Mouse (Mus musculus): ENCODE results near the gene Atp1a1. TPM values are rescaled to one million over a fixed set of nuclear protein-coding genes. Genes with fewer than 3 reads are reported as not detected.
A peak's percentile ranks its signal among the peaks of the same experiment; 100 is the strongest.

Gene Atp1a1
- 77.2 and 88.7 TPM in 2 replicates for polyA plus RNA-seq (2015; fragmentation: Nextera tagmentation; extraction: Ambion mirVana)

DNA sequence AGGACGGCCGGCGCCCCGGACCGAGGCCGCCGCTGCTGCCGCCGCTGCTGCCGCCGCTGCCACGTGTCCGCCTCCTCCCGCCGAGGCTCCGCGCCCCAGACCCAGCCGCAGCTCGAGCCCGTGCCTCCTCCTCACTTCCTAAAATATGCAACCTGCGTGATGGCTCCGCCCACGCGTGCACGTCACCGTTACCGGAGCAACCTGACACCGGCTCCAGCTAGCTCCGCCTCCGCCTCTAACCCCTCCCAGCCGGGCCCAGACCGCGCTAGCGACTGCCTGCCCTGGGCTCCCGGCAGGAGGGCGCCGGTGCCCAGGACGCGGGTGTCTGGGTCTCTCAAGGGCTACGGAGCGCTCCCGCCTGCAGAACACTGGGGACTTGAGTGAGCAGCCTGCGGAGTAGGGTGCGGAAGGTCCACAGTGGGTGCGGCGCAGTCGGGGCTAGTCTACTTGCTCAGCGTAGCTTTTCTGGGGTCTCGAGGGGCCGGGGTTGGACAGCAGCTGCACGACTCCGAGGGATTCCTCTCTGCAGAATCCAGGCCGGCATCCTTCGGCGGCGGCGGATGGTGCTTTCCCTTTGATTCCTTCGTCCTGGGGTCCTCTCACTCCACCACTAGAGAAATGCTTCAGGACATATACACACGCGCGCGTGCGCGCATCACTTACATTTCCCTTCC lies at the start of gene Atp1a1:
Gene Atp1a1, minus strand, starts transcription at position 135 of the 674 bp plus-strand sequence.
- Histone ChIP-seq H3K27ac (replicated peaks) (peak within 1 kb of the TSS; percentile 95), H3K36me3 (no peaks in the 10 kb centered on the region), H3K27me3 (replicated peaks) (no peaks in the 10 kb centered on the region), H3K9ac (replicated peaks) (peak within 1 kb of the TSS; percentile 90), H3K4me1 (peaks cover 52% of the 10 kb centered on the region), H3K4me3 (replicated peaks) (peak within 1 kb of the TSS; percentile 83), H3K9me3 (replicated peaks) (no peaks in the 10 kb centered on the region), H3K4me2 (peak within 1 kb of the TSS; percentile 71)
- peak; percentile 97 for ATAC-seq (ENCODE audit: low FRiP score)
- WGBS, result under 1% methylated on average over 55 of the region's 64 CpGs

DNA sequence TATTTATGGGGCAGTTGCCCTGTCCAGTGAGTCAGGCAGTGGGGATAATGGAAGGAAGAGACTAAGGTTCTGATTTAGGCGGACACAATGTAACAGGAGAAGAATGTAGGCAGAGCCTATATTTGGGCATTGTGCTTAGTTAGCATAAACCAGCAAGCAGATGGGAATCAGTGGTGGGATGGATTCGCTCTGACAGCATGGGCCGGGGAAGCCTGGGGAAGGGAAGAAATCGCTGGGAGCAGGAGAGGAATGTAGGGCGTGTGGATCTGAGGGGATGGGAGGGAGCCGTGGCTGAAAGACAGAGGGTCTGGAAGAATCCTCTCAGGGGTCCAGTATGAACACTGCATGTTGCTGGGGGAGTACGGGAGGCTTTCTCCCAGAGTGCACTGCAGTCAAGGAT lies 49.0 kb upstream of the Atp1a1 start:
- Histone ChIP-seq H3K4me2 (no peak overlapping the region), H3K27me3 (replicated peaks) (no peaks in the 10 kb centered on the region), H3K27ac (replicated peaks) (peak overlapping the region; percentile 43; the same call in 1 of the 2 replicates), H3K9ac (replicated peaks) (no peak overlapping the region), H3K4me3 (replicated peaks) (no peak overlapping the region), H3K4me1 (peaks cover 8% of the 10 kb centered on the region), H3K9me3 (replicated peaks) (no peaks in the 10 kb centered on the region), H3K36me3 (no peaks in the 10 kb centered on the region)
- 34% methylated on average over 7 of the region's 7 CpGs for WGBS
- ATAC-seq (ENCODE audit: low FRiP score), result no peak

DNA sequence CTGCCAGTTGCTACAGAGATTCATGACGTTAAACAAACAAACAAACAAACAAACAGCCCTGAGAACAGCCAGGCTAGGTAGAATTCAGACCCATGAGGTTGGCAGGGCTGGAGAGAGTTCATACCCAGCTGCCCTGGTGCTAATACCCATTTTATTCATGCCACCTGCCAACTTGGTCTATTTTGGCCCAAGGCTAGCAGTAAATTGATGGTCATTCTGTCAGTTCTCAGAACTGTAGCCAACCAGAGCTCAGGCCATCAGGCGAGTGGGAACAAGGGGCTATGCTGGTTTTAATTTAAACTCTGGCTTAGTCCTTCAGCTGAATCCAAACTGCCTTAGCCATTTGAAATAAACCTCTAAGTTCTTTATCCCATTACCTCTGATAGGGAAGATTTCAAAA lies 48.5 kb upstream of the Atp1a1 start:
- H3K4me2 ChIP-seq, result no peak overlapping the region
- no peaks in the 10 kb centered on the region for H3K27me3 ChIP-seq (replicated peaks)
- peaks cover 8% of the 10 kb centered on the region for H3K4me1 ChIP-seq
- ATAC-seq (ENCODE audit: low FRiP score), result no peak
- no peak overlapping the region for H3K4me3 ChIP-seq (replicated peaks)
- WGBS, result 42% methylated on average over 2 of the region's 2 CpGs
- H3K9ac ChIP-seq (replicated peaks), result no peak overlapping the region
- H3K27ac ChIP-seq (replicated peaks), result no peak overlapping the region
- H3K36me3 ChIP-seq, result no peaks in the 10 kb centered on the region
- H3K9me3 ChIP-seq (replicated peaks), result no peaks in the 10 kb centered on the region

DNA sequence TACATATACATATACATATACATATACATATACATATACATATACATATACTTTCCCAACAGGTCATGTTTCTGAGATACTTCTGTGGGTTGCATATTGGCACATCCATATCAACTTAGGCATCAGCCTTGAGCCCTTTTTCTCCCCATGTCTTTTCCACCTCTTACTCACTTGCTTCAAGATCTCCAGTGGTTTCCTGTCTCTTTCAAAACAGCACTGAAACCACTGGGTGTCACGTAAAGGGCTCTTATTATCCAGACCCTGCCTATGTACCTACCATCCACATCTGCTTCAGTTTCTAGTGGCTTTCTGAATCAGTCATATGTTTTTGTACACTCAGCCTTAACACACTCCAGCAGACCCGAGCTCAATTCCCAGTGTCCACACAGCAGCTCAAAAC lies 45.8 kb upstream of the Atp1a1 start:
- H3K4me2 ChIP-seq, result no peak overlapping the region
- no peak overlapping the region for H3K4me3 ChIP-seq (replicated peaks)
- ATAC-seq (ENCODE audit: low FRiP score), result no peak
- H3K4me1 ChIP-seq, result peaks cover 8% of the 10 kb centered on the region
- no peak overlapping the region for H3K9ac ChIP-seq (replicated peaks)
- H3K27ac ChIP-seq (replicated peaks), result no peak overlapping the region
- H3K9me3 ChIP-seq (replicated peaks), result no peaks in the 10 kb centered on the region
- 90% methylated on average over 2 of the region's 2 CpGs for WGBS
- no peaks in the 10 kb centered on the region for H3K36me3 ChIP-seq
- no peaks in the 10 kb centered on the region for H3K27me3 ChIP-seq (replicated peaks)

DNA sequence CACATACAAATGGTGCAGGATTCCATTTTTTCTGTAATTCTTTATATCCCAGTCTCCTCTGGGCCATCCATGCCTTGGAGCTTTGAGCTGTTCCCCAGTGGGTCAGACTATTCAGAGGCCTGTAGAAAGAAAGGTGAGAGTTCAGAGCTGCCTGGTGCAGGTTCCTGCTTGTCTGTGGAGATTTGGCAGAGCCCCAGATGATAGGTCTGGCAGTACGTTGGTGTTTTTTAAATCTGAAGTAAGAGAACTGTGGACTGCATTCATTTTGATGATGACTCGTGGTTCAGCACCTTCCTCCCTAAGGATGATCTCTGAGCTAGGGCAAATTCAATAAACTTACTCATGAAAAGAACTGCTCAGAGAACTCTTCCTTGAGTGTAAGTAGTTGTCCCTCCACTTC lies 44.8 kb upstream of the Atp1a1 start:
- Histone ChIP-seq H3K36me3 (no peaks in the 10 kb centered on the region), H3K4me3 (replicated peaks) (no peak overlapping the region), H3K4me2 (no peak overlapping the region), H3K4me1 (peaks cover 8% of the 10 kb centered on the region), H3K27ac (replicated peaks) (no peak overlapping the region), H3K9me3 (replicated peaks) (no peaks in the 10 kb centered on the region), H3K9ac (replicated peaks) (no peak overlapping the region), H3K27me3 (replicated peaks) (no peaks in the 10 kb centered on the region)
- WGBS, result 67% methylated on average over 2 of the region's 2 CpGs
- no peak for ATAC-seq (ENCODE audit: low FRiP score)

DNA sequence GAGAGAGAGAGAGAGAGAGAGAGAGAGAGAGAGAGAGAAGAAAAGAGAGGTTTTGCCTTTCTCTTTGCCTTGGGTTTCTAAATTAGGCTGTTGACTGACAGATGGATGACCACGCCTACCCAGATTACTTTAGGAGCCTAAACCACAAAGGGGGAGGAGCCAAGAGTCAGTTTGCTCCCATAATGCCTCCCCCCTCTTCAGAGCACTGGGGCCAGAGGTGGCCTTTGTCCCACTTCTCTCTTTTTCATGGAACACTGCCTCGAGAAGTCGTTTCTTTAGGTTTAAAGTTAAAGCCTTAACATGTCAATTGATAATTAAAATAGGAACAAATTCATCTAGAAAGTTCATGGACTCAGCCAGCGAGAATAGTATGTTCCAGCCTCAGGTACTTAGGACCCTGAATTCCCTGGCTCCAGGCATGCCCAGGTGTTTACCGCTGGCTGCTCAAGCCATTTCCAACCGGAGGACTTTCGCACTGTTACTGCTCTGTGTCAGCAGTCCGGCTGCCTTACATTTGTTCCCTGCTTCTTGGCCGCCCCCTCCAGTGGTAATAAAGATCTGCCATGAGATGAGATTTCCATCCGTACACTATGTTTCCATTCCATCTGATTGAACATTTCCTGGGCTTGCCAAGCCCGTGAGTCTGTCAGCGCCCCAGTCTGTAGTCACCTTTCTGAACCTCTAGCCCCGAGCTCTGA lies 43.8 kb upstream of the Atp1a1 start:
- H3K27ac ChIP-seq (replicated peaks), result no peak overlapping the region
- peaks cover 3% of the 10 kb centered on the region; the same call in 1 of the 2 replicates for H3K4me1 ChIP-seq
- H3K27me3 ChIP-seq (replicated peaks), result no peaks in the 10 kb centered on the region
- H3K4me3 ChIP-seq (replicated peaks), result no peak overlapping the region
- ATAC-seq (ENCODE audit: low FRiP score), result no peak
- no peak overlapping the region for H3K9ac ChIP-seq (replicated peaks)
- no peaks in the 10 kb centered on the region for H3K36me3 ChIP-seq
- no peak overlapping the region for H3K4me2 ChIP-seq
- whole genome bisulfite sequencing, result 72% methylated on average over 13 of the region's 13 CpGs
- H3K9me3 ChIP-seq (replicated peaks), result no peaks in the 10 kb centered on the region

DNA sequence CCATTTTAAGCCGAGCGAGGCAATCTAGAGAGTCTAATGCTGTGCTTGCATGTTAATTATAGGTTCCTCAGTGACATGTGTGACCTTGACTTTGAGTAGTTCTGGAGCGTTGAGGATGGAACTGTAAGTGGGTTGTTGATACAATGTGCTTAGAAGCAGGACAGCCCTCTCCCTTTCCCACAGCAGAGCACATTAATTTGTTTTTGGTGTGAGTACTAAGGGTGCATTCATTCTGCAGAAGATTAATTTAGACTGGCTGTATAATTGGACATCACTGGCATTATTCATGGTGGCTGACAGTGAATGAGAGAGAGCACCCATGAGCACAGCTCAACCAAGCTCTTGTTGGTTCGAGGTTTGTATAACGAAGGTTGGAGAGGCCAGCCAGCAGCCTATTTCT lies 42.3 kb upstream of the Atp1a1 start:
- H3K27me3 ChIP-seq (replicated peaks), result no peaks in the 10 kb centered on the region
- peaks cover 3% of the 10 kb centered on the region; the same call in 1 of the 2 replicates for H3K4me1 ChIP-seq
- H3K4me3 ChIP-seq (replicated peaks), result no peak overlapping the region
- H3K4me2 ChIP-seq, result no peak overlapping the region
- no peak for ATAC-seq (ENCODE audit: low FRiP score)
- no peaks in the 10 kb centered on the region for H3K9me3 ChIP-seq (replicated peaks)
- 58% methylated on average over 5 of the region's 5 CpGs for WGBS
- no peaks in the 10 kb centered on the region for H3K36me3 ChIP-seq
- H3K9ac ChIP-seq (replicated peaks), result no peak overlapping the region
- H3K27ac ChIP-seq (replicated peaks), result no peak overlapping the region

DNA sequence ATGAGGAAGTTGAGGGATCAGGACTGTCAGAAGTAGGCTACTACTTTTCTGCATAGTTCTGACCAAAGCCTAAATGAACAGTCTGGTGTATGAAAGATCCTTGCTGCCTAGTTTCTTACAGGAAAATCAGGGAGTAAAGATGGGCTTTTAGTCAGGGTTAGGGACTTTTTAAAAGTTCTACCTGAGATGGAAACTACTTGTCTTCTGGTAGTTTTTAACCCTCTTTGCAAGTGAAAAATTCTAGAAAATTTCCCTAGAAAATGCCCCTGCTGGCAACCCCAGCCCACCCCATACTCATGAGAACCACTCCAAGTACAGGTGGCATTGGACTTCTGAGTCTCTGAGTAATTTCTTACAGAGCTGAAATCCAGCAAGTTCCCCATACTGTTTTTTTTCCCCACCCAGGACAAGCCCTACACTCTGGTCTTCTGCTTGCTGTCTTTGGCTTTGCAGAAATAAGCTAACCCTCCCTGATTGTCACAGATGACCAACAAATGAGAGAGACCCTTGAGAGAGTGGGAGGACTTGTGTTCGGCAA lies 41.2 kb upstream of the Atp1a1 start:
- no peaks in the 10 kb centered on the region for H3K9me3 ChIP-seq (replicated peaks)
- no peaks in the 10 kb centered on the region for H3K27me3 ChIP-seq (replicated peaks)
- H3K4me2 ChIP-seq, result no peak overlapping the region
- H3K4me3 ChIP-seq (replicated peaks), result no peak overlapping the region
- H3K36me3 ChIP-seq, result no peaks in the 10 kb centered on the region
- 84% methylated on average over 1 of the region's 1 CpGs for WGBS
- no peak for ATAC-seq (ENCODE audit: low FRiP score)
- H3K27ac ChIP-seq (replicated peaks), result no peak overlapping the region
- no peak overlapping the region for H3K9ac ChIP-seq (replicated peaks)
- peaks cover 3% of the 10 kb centered on the region; the same call in 1 of the 2 replicates for H3K4me1 ChIP-seq

DNA sequence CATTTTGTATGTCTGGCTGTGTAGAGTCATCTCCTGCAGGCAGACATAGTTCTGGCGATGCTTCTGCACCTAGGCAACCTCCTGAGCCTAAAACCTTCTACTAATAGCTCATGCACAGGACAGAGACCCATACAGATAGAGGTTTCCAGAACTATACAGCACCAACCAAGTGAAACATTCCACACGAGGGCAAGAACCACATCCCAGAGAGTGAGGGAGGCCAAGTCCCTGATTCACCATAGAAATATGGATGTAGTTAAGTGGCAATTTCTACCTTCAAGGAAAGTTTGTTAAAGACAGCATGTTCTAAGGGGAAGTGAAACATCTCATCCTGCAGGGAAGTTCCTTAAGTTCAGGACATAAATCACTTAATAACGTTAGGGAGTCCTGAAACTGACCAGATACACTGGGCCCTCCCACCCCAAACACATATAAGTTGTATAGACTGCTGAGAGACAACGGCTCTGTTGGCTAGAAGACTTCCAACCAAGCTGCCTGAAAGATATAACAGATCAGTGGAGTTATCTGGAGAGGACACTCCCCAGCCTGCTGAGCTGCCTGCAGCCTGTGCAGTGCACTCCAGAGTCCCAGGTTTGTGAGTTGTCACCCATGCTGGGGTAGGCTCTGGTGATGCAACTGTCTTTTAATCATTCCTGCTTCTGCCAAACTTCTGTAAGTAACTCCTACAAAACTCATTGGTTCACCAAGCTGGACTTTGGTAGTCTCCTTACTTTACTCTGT lies 39.7 kb upstream of the Atp1a1 start:
- no peak overlapping the region for H3K27ac ChIP-seq (replicated peaks)
- 80% methylated on average over 4 of the region's 4 CpGs for whole genome bisulfite sequencing
- H3K9me3 ChIP-seq (replicated peaks), result no peaks in the 10 kb centered on the region
- H3K36me3 ChIP-seq, result no peaks in the 10 kb centered on the region
- no peaks in the 10 kb centered on the region for H3K27me3 ChIP-seq (replicated peaks)
- H3K4me3 ChIP-seq (replicated peaks), result no peak overlapping the region
- H3K4me1 ChIP-seq, result peaks cover 3% of the 10 kb centered on the region; the same call in 1 of the 2 replicates
- no peak overlapping the region for H3K9ac ChIP-seq (replicated peaks)
- no peak for ATAC-seq (ENCODE audit: low FRiP score)
- no peak overlapping the region for H3K4me2 ChIP-seq

DNA sequence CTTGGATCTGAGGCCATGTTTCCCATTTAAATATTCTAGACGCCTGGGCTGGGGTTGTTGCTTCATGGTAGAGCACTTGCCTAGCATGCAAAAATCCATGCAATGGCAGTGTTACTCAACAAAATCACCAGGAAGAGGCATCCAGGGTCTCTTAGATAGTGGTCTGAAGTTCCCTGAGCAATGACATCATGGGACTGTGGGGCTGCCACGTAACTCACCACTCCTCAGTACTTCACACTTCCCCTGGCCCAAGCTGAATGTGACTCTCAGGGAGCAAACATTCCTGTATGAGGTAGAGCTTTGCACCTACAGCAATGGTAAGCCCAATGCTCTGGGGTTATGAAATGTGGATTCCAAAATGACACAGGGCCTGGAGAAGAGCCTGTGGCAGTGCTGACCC lies 38.8 kb upstream of the Atp1a1 start:
- Histone ChIP-seq H3K36me3 (no peaks in the 10 kb centered on the region), H3K27me3 (replicated peaks) (no peaks in the 10 kb centered on the region), H3K4me1 (peaks cover 3% of the 10 kb centered on the region; the same call in 1 of the 2 replicates), H3K9ac (replicated peaks) (no peak overlapping the region), H3K4me2 (no peak overlapping the region), H3K4me3 (replicated peaks) (no peak overlapping the region), H3K27ac (replicated peaks) (no peak overlapping the region), H3K9me3 (replicated peaks) (no peaks in the 10 kb centered on the region)
- ATAC-seq (ENCODE audit: low FRiP score), result no peak
- 90% methylated on average over 2 of the region's 2 CpGs for WGBS

DNA sequence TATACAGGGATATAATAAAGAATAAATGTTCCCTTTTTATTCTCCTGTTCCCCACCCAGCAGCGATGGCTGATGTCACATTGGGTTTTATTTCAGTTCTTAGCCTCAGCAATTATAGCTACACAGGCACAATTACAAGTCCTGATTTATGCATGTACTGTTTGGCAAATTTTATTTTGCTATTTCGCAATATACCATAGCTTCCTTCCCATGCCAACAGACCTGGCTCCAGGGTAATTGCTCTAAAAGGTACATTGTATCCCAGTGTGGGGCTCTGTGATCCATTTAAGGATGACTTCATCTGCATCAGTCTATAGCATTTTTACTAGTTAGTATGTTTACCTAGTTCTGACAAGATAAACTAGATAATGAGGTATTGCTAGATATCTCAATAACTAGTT lies 33.7 kb upstream of the Atp1a1 start:
- Histone ChIP-seq H3K36me3 (no peaks in the 10 kb centered on the region), H3K27me3 (replicated peaks) (no peaks in the 10 kb centered on the region), H3K4me3 (replicated peaks) (no peak overlapping the region), H3K4me2 (no peak overlapping the region), H3K9me3 (replicated peaks) (no peaks in the 10 kb centered on the region), H3K27ac (replicated peaks) (no peak overlapping the region), H3K9ac (replicated peaks) (no peak overlapping the region), H3K4me1 (peaks cover 10% of the 10 kb centered on the region)
- no peak for ATAC-seq (ENCODE audit: low FRiP score)
- 71% methylated on average over 2 of the region's 2 CpGs for WGBS

Measured in neural tube, embryonic 15.5 days (tissue).